Mouse (Mus musculus): Measurements from ENCODE around the gene Hebp1.
A peak's percentile ranks its signal among the peaks of the same experiment; 100 is the strongest.

Gene Hebp1

GRCm38 (mm10) chr6:135162861-135163260 lies 35.0 kb downstream of the Hebp1 start:
- DNase-seq (ENCODE audit: low read depth, low spot score), result no peak

GRCm38 (mm10) chr6:135162311-135162710 lies 35.5 kb downstream of the Hebp1 start:
- no peak for DNase-seq (ENCODE audit: low read depth, low spot score)

GRCm38 (mm10) chr6:135161356-135161755 lies 36.5 kb downstream of the Hebp1 start:
- DNase-seq (ENCODE audit: low read depth, low spot score), result no peak

- no peak for DNase-seq (ENCODE audit: low read depth, low spot score)
These were observed 39.3 kb downstream of the Hebp1 start for GRCm38 (mm10) chr6:135158509-135158908.

- no peak for DNase-seq (ENCODE audit: low read depth, low spot score)
These were observed 40.3 kb downstream of the Hebp1 start for GRCm38 (mm10) chr6:135157496-135157895.

- no peak for DNase-seq (ENCODE audit: low read depth, low spot score)
These were observed 41.2 kb downstream of the Hebp1 start for GRCm38 (mm10) chr6:135156597-135156996.

GRCm38 (mm10) chr6:135153719-135154118 lies 44.1 kb downstream of the Hebp1 start:
- DNase-seq (ENCODE audit: low read depth, low spot score), result no peak

- no peak for DNase-seq (ENCODE audit: low read depth, low spot score)
These were observed 47.5 kb downstream of the Hebp1 start for GRCm38 (mm10) chr6:135150311-135150710.

- no peak for DNase-seq (ENCODE audit: low read depth, low spot score)
These were observed 48.1 kb downstream of the Hebp1 start for GRCm38 (mm10) chr6:135149722-135150121.

GRCm38 (mm10) chr6:135149175-135149574 lies 48.6 kb downstream of the Hebp1 start:
- no peak for DNase-seq (ENCODE audit: low read depth, low spot score)

GRCm38 (mm10) chr6:135148506-135148905 lies 49.3 kb downstream of the Hebp1 start:
- DNase-seq (ENCODE audit: low read depth, low spot score), result no peak

- no peak for DNase-seq (ENCODE audit: low read depth, low spot score)
These were observed 51.8 kb downstream of the Hebp1 start for GRCm38 (mm10) chr6:135145976-135146375.

- peak; percentile 26 for DNase-seq (ENCODE audit: low read depth, low spot score)
These were observed 53.3 kb downstream of the Hebp1 start for GRCm38 (mm10) chr6:135144516-135144915.

- DNase-seq (ENCODE audit: low read depth, low spot score), result no peak
These were observed 54.7 kb downstream of the Hebp1 start for GRCm38 (mm10) chr6:135143151-135143550.

GRCm38 (mm10) chr6:135141451-135142147 lies 56.2 kb downstream of the Hebp1 start:
- DNase-seq (ENCODE audit: low read depth, low spot score), result no peak

- no peak for DNase-seq (ENCODE audit: low read depth, low spot score)
These were observed 59.1 kb downstream of the Hebp1 start for GRCm38 (mm10) chr6:135138746-135139145.

- DNase-seq (ENCODE audit: low read depth, low spot score), result no peak
These were observed 59.6 kb downstream of the Hebp1 start for GRCm38 (mm10) chr6:135138207-135138606.

GRCm38 (mm10) chr6:135137736-135138135 lies 60.1 kb downstream of the Hebp1 start:
- DNase-seq (ENCODE audit: low read depth, low spot score), result no peak

- no peak for DNase-seq (ENCODE audit: low read depth, low spot score)
These were observed 61.2 kb downstream of the Hebp1 start for GRCm38 (mm10) chr6:135136439-135137161.

- DNase-seq (ENCODE audit: low read depth, low spot score), result no peak
These were observed 62.1 kb downstream of the Hebp1 start for GRCm38 (mm10) chr6:135135735-135136134.

- no peak for DNase-seq (ENCODE audit: low read depth, low spot score)
These were observed 64.3 kb downstream of the Hebp1 start for GRCm38 (mm10) chr6:135133486-135133885.

GRCm38 (mm10) chr6:135133086-135133485 lies 64.7 kb downstream of the Hebp1 start:
- DNase-seq (ENCODE audit: low read depth, low spot score), result no peak

GRCm38 (mm10) chr6:135124755-135125380 lies 73.0 kb downstream of the Hebp1 start:
- no peak for DNase-seq (ENCODE audit: low read depth, low spot score)
